Mouse (Mus musculus) thymus, adult 2 months (tissue): ENCODE results near the gene Pml. TPM values are rescaled to one million over a fixed set of nuclear protein-coding genes. Genes with fewer than 3 reads are reported as not detected.

ENCODE experiments used
- DNase-seq: peaks from one replicate; pipeline ENCODE4 v3.0.0; 2021
- H3K27ac ChIP-seq: fragments of 200-500 bp; 2 replicates; pipeline ENCODE4 v1.5.1; 2012; ENCODE audit warnings: low read length, control low read depth; ENCODE audit not compliant: control insufficient read depth, insufficient read depth
- H3K27me3 ChIP-seq: fragments of 200-500 bp; 2 replicates; pipeline ENCODE4 v1.6.1; 2012; ENCODE audit warnings: mild to moderate bottlenecking, low read length, moderate library complexity, mixed read lengths; ENCODE audit not compliant: control insufficient read depth, insufficient read depth
- H3K36me3 ChIP-seq: fragments of 200-500 bp; 2 replicates; pipeline ENCODE4 v1.6.1; 2012; ENCODE audit warnings: mild to moderate bottlenecking, low read length, moderate library complexity; ENCODE audit not compliant: control insufficient read depth, insufficient read depth
- H3K4me1 ChIP-seq: fragments of 200-500 bp; replicated peaks from 2 replicates; pipeline ENCODE4 v1.6.1; 2012; ENCODE audit warnings: low read length; ENCODE audit not compliant: control insufficient read depth, insufficient read depth
- H3K4me3 ChIP-seq: fragments of 200-500 bp; 2 replicates; pipeline ENCODE4 v1.5.1; 2012; ENCODE audit warnings: mild to moderate bottlenecking, low read length, control low read depth, moderate library complexity; ENCODE audit not compliant: control insufficient read depth, insufficient read depth
- CTCF ChIP-seq: fragments of 200-500 bp; IDR thresholded peaks from 2 replicates; pipeline ENCODE4 v1.5.1; 2012; ENCODE audit warnings: mild to moderate bottlenecking, control low read depth, low read length, moderate library complexity, borderline replicate concordance; ENCODE audit not compliant: control insufficient read depth, poor library complexity, insufficient read depth; ENCODE audit errors: extremely low read depth
- POLR2A ChIP-seq: fragments of 200-500 bp; IDR thresholded peaks from 2 replicates; pipeline ENCODE4 v1.6.1; 2012; ENCODE audit warnings: mild to moderate bottlenecking, low read length, control low read depth, moderate library complexity; ENCODE audit not compliant: control insufficient read depth, poor library complexity, insufficient read depth; ENCODE audit errors: extremely low read depth
- WGBS: fragments of 180-500 bp; shearing (Covaris S2); methylation state at CpG from one replicate; pipeline ENCODE4 v1.1.7; 2018; 5-methylcytosine and 5-hydroxymethylcytosine counted together
- polyA plus RNA-seq: library from polyadenylated mRNA; depleted of rRNA; stranded (reverse); fragments of >200 nt; gene quantifications from 2 replicates; pipeline ENCODE4 v1.2.3, GENCODE M21; 2012

The Pml gene
- polyA plus RNA-seq, 1 experiment = 74.1 TPM

- TF ChIP-seq POLR2A (0 out of 2 replicates have a peak, but pooled peaks have one; percentile 35), CTCF (peak; percentile 90)
- H3K36me3 ChIP-seq = no peaks in the 10 kb centered on the region
- H3K4me3 ChIP-seq = peak overlapping the region; percentile 34
- H3K27me3 ChIP-seq = no peaks in the 10 kb centered on the region
- WGBS = 8% methylated on average over 25 of the region's 25 CpGs
- peak; percentile 87 for DNase-seq
- H3K4me1 ChIP-seq = peaks cover 25% of the 10 kb centered on the region
- no peak overlapping the region for H3K27ac ChIP-seq
Observed at GRCm38 (mm10) chr9:58247064-58247759, 2.4 kb downstream of the Pml start.

DNA sequence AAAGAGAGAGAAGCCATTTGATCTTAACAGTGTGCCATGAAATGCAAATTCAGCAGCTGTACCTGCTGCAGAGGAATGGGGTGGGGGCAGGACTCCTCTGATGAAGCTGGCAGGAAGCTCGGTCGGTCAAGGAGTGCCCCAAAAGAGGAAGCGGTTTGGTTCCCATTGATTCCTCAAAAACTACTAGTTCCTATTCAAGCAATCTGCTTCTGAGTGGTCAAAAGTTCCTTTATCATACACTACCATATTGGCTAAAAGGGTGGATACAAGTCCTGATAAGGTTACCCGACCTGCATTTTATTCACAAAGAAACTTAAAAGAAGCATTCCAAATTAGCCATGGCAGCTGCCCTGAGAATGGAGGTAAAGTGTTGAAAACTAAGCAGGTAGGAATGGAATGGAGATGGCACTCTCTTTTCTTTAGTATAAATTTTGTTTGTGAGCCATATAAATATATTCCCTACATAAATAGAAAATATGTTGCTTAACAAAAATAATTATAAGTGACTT lies 3.4 kb downstream of the Pml start:
- Histone ChIP-seq H3K4me3 (no peak overlapping the region), H3K4me1 (peaks cover 32% of the 10 kb centered on the region), H3K27ac (no peak overlapping the region), H3K36me3 (no peaks in the 10 kb centered on the region), H3K27me3 (no peaks in the 10 kb centered on the region)
- TF ChIP-seq POLR2A (no peak), CTCF (no peak)
- 9% methylated on average over 4 of the region's 4 CpGs for WGBS
- no peak for DNase-seq

DNA sequence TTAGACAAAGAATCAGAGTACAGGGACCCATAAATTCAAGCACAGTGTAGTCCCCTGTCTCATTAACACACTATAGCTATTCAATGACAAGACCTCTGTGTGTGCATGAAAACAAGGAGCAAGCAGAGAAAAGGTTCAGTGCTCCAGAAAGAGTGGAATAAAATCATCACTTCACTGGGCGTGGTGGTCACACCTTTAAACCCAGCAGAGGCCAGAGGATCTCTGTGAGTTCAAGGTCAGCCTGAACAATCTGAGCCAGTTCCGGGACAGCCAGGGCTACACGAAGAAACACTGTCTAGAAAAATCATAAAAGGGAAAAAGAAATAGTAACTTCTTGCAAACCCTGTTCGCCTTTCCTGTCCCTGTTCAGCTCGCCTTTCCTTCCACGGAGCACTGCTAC lies 5.9 kb downstream of the Pml start:
- no peak overlapping the region for H3K4me3 ChIP-seq
- 91% methylated on average over 6 of the region's 6 CpGs for WGBS
- no peaks in the 10 kb centered on the region for H3K27me3 ChIP-seq
- peaks cover 30% of the 10 kb centered on the region for H3K4me1 ChIP-seq
- DNase-seq = no peak
- H3K36me3 ChIP-seq = no peaks in the 10 kb centered on the region
- TF ChIP-seq POLR2A (no peak), CTCF (no peak)
- no peak overlapping the region for H3K27ac ChIP-seq

DNA sequence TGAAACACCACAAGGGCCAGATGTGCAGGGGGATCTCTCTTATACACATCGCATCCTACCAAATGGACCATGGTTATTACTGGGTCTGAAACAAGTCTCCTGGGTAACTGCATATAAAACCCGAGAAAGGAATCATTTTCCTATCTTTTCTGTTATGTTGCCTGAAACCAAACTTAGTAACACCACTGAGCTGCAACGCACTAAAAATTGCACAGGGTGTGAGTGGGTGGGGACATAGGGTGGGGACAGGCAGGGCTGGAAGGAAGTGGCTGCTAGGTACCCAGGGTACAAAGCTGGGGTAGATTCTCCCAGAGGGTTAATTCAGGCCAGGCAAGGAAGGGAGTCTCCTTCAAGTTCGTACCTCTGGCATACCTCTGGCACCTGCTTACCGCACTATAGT lies 6.9 kb downstream of the Pml start:
- H3K4me1 ChIP-seq = peaks cover 27% of the 10 kb centered on the region
- no peak overlapping the region for H3K4me3 ChIP-seq
- no peaks in the 10 kb centered on the region for H3K36me3 ChIP-seq
- 52% methylated on average over 5 of the region's 5 CpGs for WGBS
- TF ChIP-seq CTCF = no peak
- no peak for TF ChIP-seq POLR2A
- no peaks in the 10 kb centered on the region for H3K27me3 ChIP-seq
- H3K27ac ChIP-seq = no peak overlapping the region
- no peak for DNase-seq

- Histone ChIP-seq H3K27me3 (no peaks in the 10 kb centered on the region), H3K36me3 (no peaks in the 10 kb centered on the region), H3K4me1 (peaks cover 22% of the 10 kb centered on the region), H3K4me3 (no peak overlapping the region), H3K27ac (no peak overlapping the region)
- TF ChIP-seq CTCF (no peak), POLR2A (no peak)
- 42% methylated on average over 9 of the region's 9 CpGs for WGBS
- no peak for DNase-seq
Observed at GRCm38 (mm10) chr9:58241780-58242485, 7.7 kb downstream of the Pml start.

- Histone ChIP-seq H3K4me3 (no peak overlapping the region), H3K27ac (no peak overlapping the region), H3K36me3 (peaks cover 31% of the 10 kb centered on the region), H3K27me3 (no peaks in the 10 kb centered on the region), H3K4me1 (peaks cover 17% of the 10 kb centered on the region)
- 98% methylated on average over 28 of the region's 28 CpGs for WGBS
- no peak for DNase-seq
- no peak for TF ChIP-seq CTCF
- TF ChIP-seq POLR2A = no peak
Observed at GRCm38 (mm10) chr9:58234502-58235015, 15.0 kb downstream of the Pml start.
